ENCODE assay signal across 14 mouse cellular contexts in the genomic region with DNA sequence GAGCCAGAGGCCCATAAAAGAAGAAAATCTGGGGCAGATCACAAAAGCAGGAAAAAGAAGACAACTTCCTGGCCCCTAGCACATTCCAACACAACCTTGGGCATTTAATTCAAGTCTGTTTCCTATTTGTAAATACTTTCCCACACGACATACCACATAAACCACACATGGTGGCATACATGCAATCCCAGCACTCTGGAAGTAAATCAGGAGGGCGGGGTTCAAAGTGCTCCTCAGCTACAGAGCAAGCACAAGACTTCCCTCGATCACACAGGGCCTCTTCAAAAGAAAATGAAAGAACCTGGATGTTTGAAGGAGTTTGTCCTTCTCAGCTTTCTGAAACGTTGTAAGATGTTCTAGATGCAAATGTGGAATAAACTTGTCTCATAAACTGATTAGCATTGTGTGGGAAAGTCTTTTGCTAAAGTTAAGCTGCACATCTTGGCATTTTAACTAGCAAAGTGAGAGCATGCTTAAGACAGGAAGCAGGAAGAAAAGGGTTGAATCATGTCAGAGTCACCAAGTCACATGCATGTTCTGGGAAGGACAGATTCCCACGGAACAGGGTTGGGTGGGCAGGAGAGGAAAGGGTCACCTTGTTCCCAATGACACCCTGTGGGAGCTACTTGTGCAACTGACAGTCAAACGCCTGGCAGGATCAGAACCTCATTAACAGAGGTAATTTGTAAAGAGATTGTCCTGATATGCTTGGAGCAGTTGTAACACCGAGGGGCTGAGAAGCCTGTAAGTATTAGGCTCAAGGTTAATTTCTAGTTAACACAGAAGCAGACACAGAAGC. TPM values are rescaled to one million over a fixed set of nuclear protein-coding genes. Genes with fewer than 3 reads are reported as not detected.
DNase-seq lines count a peak whose midpoint lies in the region; ATAC-seq and TF ChIP-seq lines count a peak whose summit lies in the region.
"Had no signal": no experiment of that assay in that cellular context is flagged by ENCODE, and none has a peak within 500 bp of the region (broad histone marks: within the 10 kb centered on the region; RNA-seq: fewer than 3 reads in every experiment).

No protein-coding gene starts in this region.

- DNase-seq in kidney, postnatal 0 days (ENCODE audit: low spot score) = no peak
- DNase-seq in kidney, postnatal 36 days = no peak
- DNase-seq in brain, adult 2 months (ENCODE audit: low read depth, low spot score) = peak; percentile 45
- DNase-seq in gonadal fat pad, adult 2 months (ENCODE audit: low read depth) = peak; percentile 79
- no peak for DNase-seq in lung, postnatal 4 days
- DNase-seq in liver = no peak
- DNase-seq: gastrocnemius, postnatal 25 days; layer of hippocampus, adult 9-11 months; lung, embryonic 14.5 days had no signal

- H3K4me1 ChIP-seq in kidney, postnatal 0 days (replicated peaks; ENCODE audit: insufficient read depth, low read length) = 0 out of 2 replicates have a peak, but pooled peaks cover 17% of the 10 kb centered on the region
- H3K4me1 ChIP-seq: hindbrain, embryonic 15.5 days; neural tube, embryonic 12.5 days had no signal

- no peaks in the 10 kb centered on the region for H3K27me3 ChIP-seq in kidney, postnatal 0 days (ENCODE audit: insufficient read depth, low read length)
- H3K27me3 ChIP-seq: hindbrain, embryonic 15.5 days; neural tube, embryonic 12.5 days had no signal

- H3K36me3 ChIP-seq in kidney, postnatal 0 days (ENCODE audit: insufficient read depth, low read length) = no peaks in the 10 kb centered on the region
- H3K36me3 ChIP-seq: hindbrain, embryonic 15.5 days; neural tube, embryonic 12.5 days had no signal

- H3K27ac ChIP-seq in kidney, postnatal 0 days = peak overlapping the region; percentile 70
- H3K27ac ChIP-seq: hindbrain, embryonic 15.5 days; neural tube, embryonic 12.5 days had no signal

- no peak overlapping the region for H3K4me2 ChIP-seq in kidney, postnatal 0 days (ENCODE audit: low read length)
- H3K4me2 ChIP-seq: hindbrain, embryonic 15.5 days; lung, embryonic 14.5 days; midbrain, embryonic 11.5 days; neural tube, embryonic 12.5 days had no signal

- H3K9me3 ChIP-seq in kidney, postnatal 0 days (replicated peaks; ENCODE audit: low read length) = no peaks in the 10 kb centered on the region
- H3K9me3 ChIP-seq: hindbrain, embryonic 15.5 days; neural tube, embryonic 12.5 days had no signal

- no peak for TF ChIP-seq CTCF in kidney, postnatal 0 days (IDR thresholded peaks at IDR 0.05; ENCODE audit: low read depth)

- ATAC-seq in kidney, postnatal 0 days (replicated peaks; ENCODE audit: low FRiP score, low read depth) = no peak
- ATAC-seq in megakaryocyte progenitor cell, adult 5-6 weeks (replicated peaks; ENCODE audit: poor library complexity) = peak; percentile 49
- ATAC-seq: forebrain, embryonic 14.5 days had no signal

- WGBS in kidney, postnatal 0 days = 29% methylated on average over 7 of the region's 7 CpGs

- no peak overlapping the region for H3K4me3 ChIP-seq in kidney, postnatal 0 days (replicated peaks; ENCODE audit: low read depth, low read length)
- H3K4me3 ChIP-seq: hindbrain, embryonic 15.5 days; neural tube, embryonic 12.5 days had no signal

- H3K9ac ChIP-seq in kidney, postnatal 0 days (ENCODE audit: low read depth, low read length) = no peak overlapping the region
- H3K9ac ChIP-seq: hindbrain, embryonic 15.5 days; lung, embryonic 14.5 days; neural tube, embryonic 12.5 days had no signal

RNA-seq across cellular contexts. Expression of gene Lamb3, which starts 19.4 kb away (rescaled TPM):
- 1.6 and 1.9 TPM in 2 replicates for polyA plus RNA-seq in kidney, postnatal 0 days (2015; fragmentation: Nextera tagmentation; extraction: Ambion mirVana)
- 8.0 and 10.3 TPM in 2 replicates for polyA plus RNA-seq in gonadal fat pad, adult 2 months (2012; rRNA removed)
- total RNA-seq in megakaryocyte progenitor cell, adult 5-6 weeks (2015) = 5.7 and 8.8 TPM in 2 replicates
- total RNA-seq in megakaryocyte progenitor cell, adult 5-6 weeks (2017) = 1.9 and 9.7 TPM in 2 replicates
- polyA plus RNA-seq: midbrain, embryonic 11.5 days had no signal

RNA-seq across cellular contexts. Expression of gene Traf3ip3, which starts 25.4 kb away (rescaled TPM):
- 1.4 and 1.7 TPM in 2 replicates for polyA plus RNA-seq in kidney, postnatal 0 days (2015; fragmentation: Nextera tagmentation; extraction: Ambion mirVana)
- 1.5 and 1.6 TPM in 2 replicates for polyA plus RNA-seq in gonadal fat pad, adult 2 months (2012; rRNA removed)
- 40.9 and 44.1 TPM in 2 replicates for total RNA-seq in megakaryocyte progenitor cell, adult 5-6 weeks (2015)
- total RNA-seq in megakaryocyte progenitor cell, adult 5-6 weeks (2017) = 75.9 and 85.8 TPM in 2 replicates

RNA-seq across cellular contexts. Expression of gene Hsd11b1, which starts 37.0 kb away (rescaled TPM):
- polyA plus RNA-seq in kidney, postnatal 0 days (2015; fragmentation: Nextera tagmentation; extraction: Ambion mirVana) = 8.7 and 11.4 TPM in 2 replicates
- 82.3 and 184 TPM in 2 replicates for polyA plus RNA-seq in gonadal fat pad, adult 2 months (2012; rRNA removed)
- total RNA-seq in megakaryocyte progenitor cell, adult 5-6 weeks (2015) = 74.0 and 84.4 TPM in 2 replicates
- 34.5 and 39.9 TPM in 2 replicates for total RNA-seq in megakaryocyte progenitor cell, adult 5-6 weeks (2017)
- polyA plus RNA-seq: midbrain, embryonic 11.5 days; neural tube, embryonic 12.5 days had no signal

RNA-seq across cellular contexts. Expression of gene G0s2, which starts 46.1 kb away (rescaled TPM):
- polyA plus RNA-seq in kidney, postnatal 0 days (2015; fragmentation: Nextera tagmentation; extraction: Ambion mirVana) = 47.6 and 48.9 TPM in 2 replicates
- 380 and 695 TPM in 2 replicates for polyA plus RNA-seq in gonadal fat pad, adult 2 months (2012; rRNA removed)
- total RNA-seq in megakaryocyte progenitor cell, adult 5-6 weeks (2015) = 9.3 and 11.9 TPM in 2 replicates
- 14.2 and 27.8 TPM in 2 replicates for total RNA-seq in megakaryocyte progenitor cell, adult 5-6 weeks (2017)

RNA-seq across cellular contexts. Expression of gene A130010J15Rik, which starts 59.1 kb away (rescaled TPM):
- polyA plus RNA-seq in kidney, postnatal 0 days (2015; fragmentation: Nextera tagmentation; extraction: Ambion mirVana) = 10.7 and 12.5 TPM in 2 replicates
- polyA plus RNA-seq in gonadal fat pad, adult 2 months (2012; rRNA removed) = 5.0 and 5.2 TPM in 2 replicates
- 5.1 and 6.5 TPM in 2 replicates for total RNA-seq in megakaryocyte progenitor cell, adult 5-6 weeks (2015)
- 11.8 and 14.0 TPM in 2 replicates for total RNA-seq in megakaryocyte progenitor cell, adult 5-6 weeks (2017)

Comparison
In these comparisons a context has a peak if more than half of its experiments do, and no peak if none do; other contexts are left out.
1. DNase-seq: peak in brain, adult 2 months (single experiment) and gonadal fat pad, adult 2 months (single experiment); none in kidney, postnatal 0 days (single experiment), kidney, postnatal 36 days (0 of 2), lung, postnatal 4 days (0 of 2) and liver (single experiment).